Mouse (Mus musculus) C2C12 (cell line): ENCODE measurements at regions not wholly inside any gene's neighbourhood (a gene's known extent, or its start where the extent isn't known, plus 50 kb on each side); places are given as distances from the start of the nearest gene placed in this dataset.

ENCODE experiments used
- CEBPB ChIP-seq: IDR thresholded peaks from one replicate; pipeline ENCODE4 v1.6.1; 2011; ENCODE audit warnings: low read depth, mild to moderate bottlenecking, control low read depth, moderate library complexity
- CTCF ChIP-seq: IDR thresholded peaks from one replicate; pipeline ENCODE4 v1.5.1; 2011; ENCODE audit not compliant: control insufficient read depth, insufficient read depth, insufficient read length
- FOSL1 ChIP-seq: IDR thresholded peaks from one replicate; pipeline ENCODE4 v1.8.0; 2011; ENCODE audit warnings: mild to moderate bottlenecking, low read length; ENCODE audit not compliant: poor library complexity, insufficient read depth, severe bottlenecking
- MAX ChIP-seq: IDR thresholded peaks from one replicate; pipeline ENCODE4 v1.6.1; 2011; ENCODE audit warnings: mild to moderate bottlenecking, control low read depth
- MYOD1 ChIP-seq: IDR thresholded peaks from one replicate; pipeline ENCODE4 v1.6.1; 2011; ENCODE audit warnings: low read depth; ENCODE audit not compliant: control insufficient read depth, insufficient read length
- MYOG ChIP-seq: IDR thresholded peaks from one replicate; pipeline ENCODE4 v1.6.1; 2011; ENCODE audit not compliant: control insufficient read depth, insufficient read length; ENCODE audit errors: extremely low read depth

DNA sequence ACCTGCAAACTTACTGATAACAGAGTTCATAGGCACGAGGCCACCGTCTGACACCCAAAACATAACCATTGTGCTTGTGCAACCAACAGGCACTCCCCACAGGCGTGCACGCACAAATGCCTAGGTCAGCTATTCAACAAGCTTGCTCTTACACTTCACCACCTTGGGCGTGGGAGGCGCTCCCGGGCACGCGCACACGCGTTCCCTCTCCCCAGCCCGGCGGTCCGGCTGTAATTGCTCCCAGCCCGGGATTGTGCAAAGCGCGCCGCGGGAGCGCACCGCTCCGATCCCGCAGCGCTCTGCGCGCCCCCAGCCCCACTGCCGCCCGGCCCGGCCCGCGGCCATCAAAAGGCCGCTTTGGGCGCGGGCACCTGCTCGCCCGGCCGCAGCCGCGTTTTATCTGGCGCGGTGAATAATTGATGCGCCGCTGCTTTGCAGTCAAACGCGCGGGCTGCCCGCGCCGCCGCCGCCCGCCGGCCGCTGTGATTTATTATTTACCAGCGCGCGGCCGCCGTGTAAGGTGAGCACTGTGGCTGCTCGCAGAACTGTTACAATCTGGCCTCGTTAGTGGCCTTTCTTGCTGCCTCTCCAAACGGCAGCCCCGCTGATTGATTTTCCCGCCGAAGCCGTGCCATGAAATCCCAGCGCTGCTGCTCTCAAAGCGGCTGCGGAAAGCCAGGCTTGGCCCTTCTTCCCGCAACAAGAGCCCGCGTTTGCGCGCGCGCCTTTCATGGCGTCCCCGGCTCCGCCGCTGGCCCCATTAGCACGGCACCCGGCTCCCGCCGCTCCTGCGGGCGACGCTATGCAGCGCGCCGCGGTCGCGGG, 102.9 kb downstream of the Irx5 start:
- TF ChIP-seq CTCF (no peak), MAX (no peak), FOSL1 (no peak), CEBPB (no peak), MYOD1 (no peak), MYOG (no peak)
